Mouse (Mus musculus) CD4-positive, CD25-positive, alpha-beta regulatory T cell, adult 4 months (primary cell): ENCODE results near the gene Babam2. TPM values are rescaled to one million over a fixed set of nuclear protein-coding genes. Genes with fewer than 3 reads are reported as not detected.

Experiments
- ATAC-seq: one replicate; pipeline ENCODE4 v1.8.0; 2017
- polyA plus RNA-seq, 2 experiments: library from polyadenylated mRNA; unstranded; fragments of 100-300 nt; shearing (Covaris generic); gene quantifications; one replicate each; pipeline ENCODE4 v1.2.1; 2017

Babam2 gene
- polyA plus RNA-seq, 2 experiments from 2014 or later, result 104 to 119 TPM

- ATAC-seq, result no peak
These were observed 358.6 kb downstream of the Babam2 start for GRCm38 (mm10) chr5:32056126-32056525.

GRCm38 (mm10) chr5:32058481-32059253, 361.2 kb downstream of the Babam2 start:
- ATAC-seq, result no peak

GRCm38 (mm10) chr5:32059254-32059796, 361.8 kb downstream of the Babam2 start:
- ATAC-seq, result no peak

GRCm38 (mm10) chr5:32060485-32060884, 363.0 kb downstream of the Babam2 start:
- ATAC-seq, result no peak

- ATAC-seq, result no peak
These were observed 364.4 kb downstream of the Babam2 start for GRCm38 (mm10) chr5:32061854-32062253.

- no peak for ATAC-seq
These were observed 367.0 kb downstream of the Babam2 start for GRCm38 (mm10) chr5:32064341-32065105.

- ATAC-seq, result no peak
These were observed 368.7 kb downstream of the Babam2 start for GRCm38 (mm10) chr5:32066015-32066734.

- ATAC-seq, result no peak
These were observed 369.4 kb downstream of the Babam2 start for GRCm38 (mm10) chr5:32066839-32067238.

GRCm38 (mm10) chr5:32068616-32069015, 371.1 kb downstream of the Babam2 start:
- ATAC-seq, result no peak

- no peak for ATAC-seq
These were observed 371.6 kb downstream of the Babam2 start for GRCm38 (mm10) chr5:32069096-32069495.

GRCm38 (mm10) chr5:32069566-32070169, 372.2 kb downstream of the Babam2 start:
- no peak for ATAC-seq

GRCm38 (mm10) chr5:32070781-32071180, 373.3 kb downstream of the Babam2 start:
- no peak for ATAC-seq

- ATAC-seq, result no peak
These were observed 373.8 kb downstream of the Babam2 start for GRCm38 (mm10) chr5:32071314-32071713.

- no peak for ATAC-seq
These were observed 374.3 kb downstream of the Babam2 start for GRCm38 (mm10) chr5:32071824-32072223.

- no peak for ATAC-seq
These were observed 375.4 kb downstream of the Babam2 start for GRCm38 (mm10) chr5:32072877-32073276.

- ATAC-seq, result no peak
These were observed 376.6 kb downstream of the Babam2 start for GRCm38 (mm10) chr5:32074053-32074452.

- ATAC-seq, result no peak
These were observed 379.7 kb downstream of the Babam2 start for GRCm38 (mm10) chr5:32077139-32077538.

GRCm38 (mm10) chr5:32078986-32079385, 381.5 kb downstream of the Babam2 start:
- ATAC-seq, result no peak

GRCm38 (mm10) chr5:32080490-32081219, 383.2 kb downstream of the Babam2 start:
- no peak for ATAC-seq

- ATAC-seq, result no peak
These were observed 386.9 kb downstream of the Babam2 start for GRCm38 (mm10) chr5:32084401-32084804.

- no peak for ATAC-seq
These were observed 388.1 kb downstream of the Babam2 start for GRCm38 (mm10) chr5:32085566-32085965.

- no peak for ATAC-seq
These were observed 388.5 kb downstream of the Babam2 start for GRCm38 (mm10) chr5:32085971-32086370.
